Mouse (Mus musculus): ENCODE data around the gene Spag6.

DNA sequence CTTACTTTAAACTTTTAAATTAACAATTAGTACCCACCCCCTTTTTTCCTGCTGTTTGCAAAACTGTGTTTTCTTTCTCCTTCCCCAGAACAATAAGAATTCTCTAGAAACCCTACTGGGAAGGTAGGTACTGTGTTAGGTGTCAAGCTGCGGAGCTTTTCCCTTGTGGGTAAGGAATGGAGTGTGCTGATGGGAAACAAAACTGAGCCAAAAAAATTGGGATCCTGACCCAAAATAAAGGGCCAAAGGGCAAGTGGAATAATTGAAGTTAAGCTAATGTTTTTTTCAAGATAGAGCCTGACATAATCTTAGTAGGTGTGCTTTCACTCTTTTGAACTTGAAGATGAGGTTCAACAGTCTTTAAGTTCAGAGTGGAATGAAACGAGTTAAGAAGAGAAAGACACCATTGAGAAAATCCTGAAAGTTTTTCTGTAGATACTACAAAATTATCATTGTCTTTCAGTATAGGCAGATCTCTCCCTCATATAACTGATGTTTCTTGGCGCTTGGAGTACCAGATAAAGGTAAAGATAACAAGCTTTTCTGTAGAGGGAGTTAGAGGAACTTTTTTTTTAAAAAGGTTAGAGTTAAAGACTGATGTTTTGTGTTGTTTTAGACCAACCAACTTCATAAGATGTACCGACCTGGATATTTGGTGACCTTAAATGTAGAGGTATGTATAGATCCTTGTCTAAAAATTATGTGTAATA lies 19.5 kb upstream of the Spag6 start:
- no peak for TF ChIP-seq POLR2A (IDR thresholded peaks at IDR 0.05; ENCODE audit: control insufficient read depth, low read depth, low read length)
- no peak for TF ChIP-seq CTCF (IDR thresholded peaks at IDR 0.05; ENCODE audit: control insufficient read depth, insufficient read depth, insufficient replicate concordance, low read depth, low read length)

All from testis, adult 2 months (tissue).